Mouse (Mus musculus) left cerebral cortex, postnatal 14 days (tissue): ENCODE measurements around the gene Slc34a3. TPM values are rescaled to one million over a fixed set of nuclear protein-coding genes. Genes with fewer than 3 reads are reported as not detected.

ENCODE experiments used
- DNase-seq, 2 experiments: peaks; one replicate each; pipeline ENCODE4 v3.0.0; 2021 to 2022; ENCODE audit warnings: low spot score in 2 of 2, mixed read lengths in 1 of 2
- intact Hi-C: fragments of 180-260 bp; cut with DNase I; formaldehyde crosslinking; loops from one replicate; pipeline ENCODE4 v1.15.1; 2025
- total RNA-seq, 2 experiments: library from RNA; stranded (reverse); gene quantifications; 2 replicates each; pipeline ENCODE4 v1.2.3; 2021

Slc34a3 gene
- total RNA-seq, 2 experiments from 2014 or later, result not detected

- intact Hi-C loops, result loop anchor here (5.0 kb wide), 3 partner anchors 52 to 217 kb away; partner anchors contain the start of gene Dph7
- DNase-seq, result no peak
These were observed 54.5 kb downstream of the Slc34a3 start for GRCm38 (mm10) chr2:25179566-25180217.

Other genes with a start within 250 kb of the Slc34a3 start
- gene Nsmf, start 180.0 kb downstream of the Slc34a3 start, total RNA-seq, result 100 to 1,000 TPM; 565 to 580 TPM
- gene Entpd8, start 154.1 kb downstream of the Slc34a3 start, total RNA-seq, result not detected
- not detected for gene Noxa1, start 139.2 kb downstream of the Slc34a3 start, total RNA-seq
- gene Nrarp, start 53.6 kb downstream of the Slc34a3 start, total RNA-seq, result 10 to 100 TPM; 38.6 to 44.9 TPM
- gene Tor4a, start 37.5 kb downstream of the Slc34a3 start, total RNA-seq, result 1 to 10 TPM; 1.7 to 2.6 TPM
- 10 to 100 TPM; 49.9 to 52.1 TPM for gene Nelfb, start 22.9 kb downstream of the Slc34a3 start, total RNA-seq
- gene Stpg3, start 19.7 kb downstream of the Slc34a3 start, total RNA-seq, result under 1 TPM; 0.27 to 0.44 TPM
- not detected for gene Fam166a, start 15.6 kb downstream of the Slc34a3 start, total RNA-seq
- 100 to 1,000 TPM; 478 to 505 TPM for gene Tubb4b, start 9.7 kb downstream of the Slc34a3 start, total RNA-seq
- not detected for gene Rnf224, start 2.4 kb upstream of the Slc34a3 start, total RNA-seq
- 100 to 1,000 TPM; 220 to 242 TPM for gene Rnf208, start 7.9 kb upstream of the Slc34a3 start, total RNA-seq
- gene Cysrt1, start 8.1 kb upstream of the Slc34a3 start, total RNA-seq, result under 1 TPM in 1 of 2 experiments, not detected in 1; 0.79 TPM
- 1 to 10 TPM; 2.3 to 2.8 TPM for gene AL732309.1, start 12.5 kb upstream of the Slc34a3 start, total RNA-seq
- gene Tmem203, start 21.1 kb upstream of the Slc34a3 start, total RNA-seq, result 10 to 100 TPM; 35.3 to 41.3 TPM
- 10 to 100 TPM; 14.2 to 15.7 TPM for gene Tprn, start 28.3 kb upstream of the Slc34a3 start, total RNA-seq
- gene Ssna1, start 38.1 kb upstream of the Slc34a3 start, total RNA-seq, result 10 to 100 TPM; 70.9 to 72.1 TPM
- gene Anapc2, start 38.1 kb upstream of the Slc34a3 start, total RNA-seq, result 10 to 100 TPM; 69.8 to 73.2 TPM
- not detected for gene Tmem210, start 53.8 kb upstream of the Slc34a3 start, total RNA-seq
- not detected for gene Lrrc26, start 55.6 kb upstream of the Slc34a3 start, total RNA-seq
- 100 to 1,000 TPM; 477 to 493 TPM for gene Grin1, start 84.8 kb upstream of the Slc34a3 start, total RNA-seq
- 10 to 100 TPM; 57.2 to 59.0 TPM for gene Man1b1, start 98.0 kb upstream of the Slc34a3 start, total RNA-seq
- 10 to 100 TPM; 28.0 to 31.6 TPM for gene Dpp7, start 122.0 kb upstream of the Slc34a3 start, total RNA-seq
- 10 to 100 TPM; 12.2 to 14.8 TPM for gene Uap1l1, start 131.3 kb upstream of the Slc34a3 start, total RNA-seq
- 1 to 10 TPM; 6.2 to 7.0 TPM for gene Sapcd2, start 138.0 kb upstream of the Slc34a3 start, total RNA-seq
- gene Entpd2, start 161.5 kb upstream of the Slc34a3 start, total RNA-seq, result 10 to 100 TPM; 14.7 to 17.5 TPM
- gene Npdc1, start 165.0 kb upstream of the Slc34a3 start, total RNA-seq, result 100 to 1,000 TPM; 366 to 370 TPM
- under 1 TPM; 0.26 to 0.27 TPM for gene Fut7, start 188.9 kb upstream of the Slc34a3 start, total RNA-seq
- gene Abca2, start 194.3 kb upstream of the Slc34a3 start, total RNA-seq, result 100 to 1,000 TPM; 137 to 152 TPM
- 1 to 10 TPM in 1 of 2 experiments, under 1 TPM in 1; 0.59 to 1.2 TPM for gene Clic3, start 222.5 kb upstream of the Slc34a3 start, total RNA-seq
- 10 to 100 TPM; 64.1 to 66.3 TPM for gene Paxx, start 226.7 kb upstream of the Slc34a3 start, total RNA-seq
- 1,000 to 10,000 TPM; 1,462 to 1,765 TPM for gene Ptgds, start 235.7 kb upstream of the Slc34a3 start, total RNA-seq